Mouse (Mus musculus) kidney, embryonic 15.5 days (tissue): ENCODE data around the gene 2200002J24Rik. TPM values are rescaled to one million over a fixed set of nuclear protein-coding genes. Genes with fewer than 3 reads are reported as not detected.
A peak's percentile ranks its signal among the peaks of the same experiment; 100 is the strongest.

Experiments used
- ATAC-seq: fragments of 200-750 bp; cut with Nextera tagmentation; replicated peaks from 2 replicates; pipeline ENCODE4 v1.8.0; 2017; ENCODE audit warnings: moderate TSS enrichment; ENCODE audit not compliant: low FRiP score
- H3K27ac ChIP-seq: fragments of 300-500 bp; sonication (generic); 2 replicates; pipeline ENCODE4 v1.5.1; 2015; ENCODE audit warnings: mild to moderate bottlenecking, inconsistent platforms
- H3K27me3 ChIP-seq: fragments of 300-500 bp; sonication (generic); 2 replicates; pipeline ENCODE4 v1.6.1; 2015; ENCODE audit warnings: inconsistent platforms
- H3K36me3 ChIP-seq: fragments of 300-500 bp; sonication (generic); 2 replicates; pipeline ENCODE4 v1.6.1; 2015; ENCODE audit warnings: inconsistent platforms
- H3K4me1 ChIP-seq: fragments of 300-500 bp; sonication (generic); 2 replicates; pipeline ENCODE4 v1.6.1; 2015; ENCODE audit warnings: inconsistent platforms
- H3K4me2 ChIP-seq: fragments of 300-500 bp; sonication (generic); 2 replicates; pipeline ENCODE4 v1.6.1; 2015; ENCODE audit warnings: moderate library complexity, mild to moderate bottlenecking, inconsistent platforms
- H3K4me3 ChIP-seq: fragments of 300-500 bp; sonication (generic); replicated peaks from 2 replicates; pipeline ENCODE4 v1.5.1; 2015; ENCODE audit warnings: mild to moderate bottlenecking, inconsistent platforms
- H3K9ac ChIP-seq: fragments of 300-500 bp; sonication (generic); 2 replicates; pipeline ENCODE4 v1.6.1; 2015; ENCODE audit warnings: mild to moderate bottlenecking, inconsistent platforms
- H3K9me3 ChIP-seq: fragments of 300-500 bp; sonication (generic); replicated peaks from 2 replicates; pipeline ENCODE4 v1.6.1; 2016; ENCODE audit warnings: inconsistent platforms
- WGBS: fragments of 180-500 bp; shearing (Covaris S2); methylation state at CpG from one replicate; pipeline ENCODE4 v1.1.7; 2015; ENCODE audit warnings: mixed read lengths; 5-methylcytosine and 5-hydroxymethylcytosine counted together
- polyA plus RNA-seq: library from polyadenylated mRNA; unstranded; fragments of >200 nt; fragmentation: Nextera tagmentation; extraction: Ambion mirVana; gene quantifications from 2 replicates; pipeline ENCODE4 v1.2.1, GENCODE M21; 2015

2200002J24Rik gene
- polyA plus RNA-seq, 1 experiment from 2014 or later, result 0.58 TPM

GRCm38 (mm10) chr7:30706214-30706882 lies 7.6 kb downstream of the 2200002J24Rik start:
- no peaks in the 10 kb centered on the region for H3K9me3 ChIP-seq
- no peak overlapping the region for H3K4me3 ChIP-seq
- no peak overlapping the region for H3K4me2 ChIP-seq
- 71% methylated on average over 8 of the region's 8 CpGs for WGBS
- no peak overlapping the region for H3K27ac ChIP-seq
- no peaks in the 10 kb centered on the region for H3K4me1 ChIP-seq
- H3K36me3 ChIP-seq, result no peaks in the 10 kb centered on the region
- no peak for ATAC-seq
- H3K27me3 ChIP-seq, result peaks cover 5% of the 10 kb centered on the region; the same call in 1 of the 2 replicates
- no peak overlapping the region for H3K9ac ChIP-seq

DNA sequence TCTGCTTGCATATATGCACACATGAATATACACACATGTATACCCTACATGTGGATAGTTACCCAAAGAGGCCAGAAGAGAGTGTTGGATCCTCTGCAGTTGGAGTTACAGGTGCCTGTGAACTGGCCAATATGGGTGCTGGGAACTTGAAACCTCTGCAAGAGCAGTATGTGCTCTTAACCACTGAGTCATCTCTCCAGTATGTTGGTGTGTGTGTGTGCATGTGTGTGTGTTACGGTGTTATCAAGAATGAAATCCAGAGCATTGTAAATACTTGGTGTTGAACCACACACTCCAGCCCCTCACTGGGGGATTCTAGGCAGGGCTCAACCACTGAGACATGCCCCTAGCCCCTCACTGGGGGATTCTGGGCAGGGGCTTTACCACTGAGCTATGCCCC lies 8.7 kb downstream of the 2200002J24Rik start:
- ATAC-seq, result no peak
- H3K4me1 ChIP-seq, result no peaks in the 10 kb centered on the region

GRCm38 (mm10) chr7:30711942-30712341 lies 13.2 kb downstream of the 2200002J24Rik start, which contains the start of gene Atp4a:
Atp4a (plus strand) TSS chr7:30712209.
- 76% methylated on average over 3 of the region's 3 CpGs for WGBS
- no peak within 1 kb of the TSS for H3K9ac ChIP-seq
- no peak within 1 kb of the TSS for H3K4me2 ChIP-seq
- H3K27me3 ChIP-seq, result peaks cover 32% of the 10 kb centered on the region
- peaks cover 2% of the 10 kb centered on the region; the same call in 1 of the 2 replicates for H3K4me1 ChIP-seq
- no peaks in the 10 kb centered on the region for H3K9me3 ChIP-seq
- no peak within 1 kb of the TSS for H3K27ac ChIP-seq
- no peaks in the 10 kb centered on the region for H3K36me3 ChIP-seq
- ATAC-seq, result no peak
- no peak within 1 kb of the TSS for H3K4me3 ChIP-seq

More for the DNA sequence above, 8.7 kb downstream of the 2200002J24Rik start:
- Histone ChIP-seq H3K36me3 (no peaks in the 10 kb centered on the region), H3K9me3 (no peaks in the 10 kb centered on the region), H3K4me2 (no peak overlapping the region), H3K4me3 (no peak overlapping the region), H3K27me3 (peaks cover 12% of the 10 kb centered on the region; the same call in 1 of the 2 replicates), H3K27ac (no peak overlapping the region), H3K9ac (no peak overlapping the region)
- WGBS, result 92% methylated on average over 1 of the region's 1 CpGs

- H3K9me3 ChIP-seq, result no peaks in the 10 kb centered on the region
- 2% methylated on average over 43 of the region's 43 CpGs for WGBS
These were observed 18.4 kb downstream of the 2200002J24Rik start for GRCm38 (mm10) chr7:30717006-30717715.

GRCm38 (mm10) chr7:30717716-30718046 lies 19.0 kb downstream of the 2200002J24Rik start:
- Histone ChIP-seq H3K9me3 (no peaks in the 10 kb centered on the region), H3K27me3 (peaks cover 35% of the 10 kb centered on the region), H3K9ac (no peak overlapping the region; the same call in 1 of the 2 replicates), H3K4me3 (peak overlapping the region; percentile 45), H3K27ac (no peak overlapping the region), H3K4me2 (peak overlapping the region; percentile 77), H3K4me1 (peaks cover 14% of the 10 kb centered on the region), H3K36me3 (no peaks in the 10 kb centered on the region)
- ATAC-seq, result no peak
- WGBS, result 11% methylated on average over 14 of the region's 14 CpGs

More at GRCm38 (mm10) chr7:30717006-30717715, 18.4 kb downstream of the 2200002J24Rik start:
- peaks cover 35% of the 10 kb centered on the region for H3K27me3 ChIP-seq
- H3K4me2 ChIP-seq, result peak overlapping the region; percentile 77
- H3K36me3 ChIP-seq, result no peaks in the 10 kb centered on the region
- H3K9ac ChIP-seq, result peak overlapping the region; percentile 3; the same call in 1 of the 2 replicates
- peaks cover 14% of the 10 kb centered on the region for H3K4me1 ChIP-seq
- H3K4me3 ChIP-seq, result peak overlapping the region; percentile 45
- H3K27ac ChIP-seq, result no peak overlapping the region
- peak; percentile 96 for ATAC-seq

- Histone ChIP-seq H3K27ac (no peak overlapping the region), H3K4me3 (no peak overlapping the region), H3K36me3 (no peaks in the 10 kb centered on the region), H3K4me2 (no peak overlapping the region), H3K9ac (no peak overlapping the region), H3K4me1 (peaks cover 14% of the 10 kb centered on the region), H3K9me3 (no peaks in the 10 kb centered on the region), H3K27me3 (peaks cover 35% of the 10 kb centered on the region)
- 92% methylated on average over 5 of the region's 5 CpGs for WGBS
- ATAC-seq, result no peak
These were observed 20.9 kb downstream of the 2200002J24Rik start for GRCm38 (mm10) chr7:30719669-30720068.

- peaks cover 14% of the 10 kb centered on the region for H3K4me1 ChIP-seq
- H3K9ac ChIP-seq, result no peak overlapping the region
- ATAC-seq, result no peak
- H3K4me2 ChIP-seq, result no peak overlapping the region
- peaks cover 23% of the 10 kb centered on the region for H3K27me3 ChIP-seq
- no peak overlapping the region for H3K4me3 ChIP-seq
- H3K9me3 ChIP-seq, result no peaks in the 10 kb centered on the region
- WGBS, result 80% methylated on average over 7 of the region's 7 CpGs
- H3K27ac ChIP-seq, result no peak overlapping the region
- peaks cover 7% of the 10 kb centered on the region; the same call in 1 of the 2 replicates for H3K36me3 ChIP-seq
These were observed 22.6 kb downstream of the 2200002J24Rik start for GRCm38 (mm10) chr7:30721286-30721685.

GRCm38 (mm10) chr7:30723274-30723953 lies 24.7 kb downstream of the 2200002J24Rik start:
- WGBS, result 71% methylated on average over 6 of the region's 6 CpGs
- H3K27ac ChIP-seq, result no peak overlapping the region
- peaks cover 8% of the 10 kb centered on the region for H3K4me1 ChIP-seq
- no peak for ATAC-seq
- no peaks in the 10 kb centered on the region for H3K9me3 ChIP-seq
- H3K36me3 ChIP-seq, result peaks cover 21% of the 10 kb centered on the region
- H3K27me3 ChIP-seq, result 0 out of 2 replicates have a peak, but pooled peaks cover 3% of the 10 kb centered on the region
- no peak overlapping the region for H3K4me2 ChIP-seq
- H3K9ac ChIP-seq, result no peak overlapping the region
- H3K4me3 ChIP-seq, result no peak overlapping the region

- H3K27ac ChIP-seq, result no peak overlapping the region
- H3K27me3 ChIP-seq, result no peaks in the 10 kb centered on the region
- H3K9ac ChIP-seq, result peak overlapping the region; percentile 61
- no peaks in the 10 kb centered on the region for H3K9me3 ChIP-seq
- 77% methylated on average over 6 of the region's 6 CpGs for WGBS
- peak overlapping the region; percentile 65 for H3K4me2 ChIP-seq
- H3K4me1 ChIP-seq, result peaks cover 21% of the 10 kb centered on the region
- peaks cover 37% of the 10 kb centered on the region for H3K36me3 ChIP-seq
- no peak for ATAC-seq
- H3K4me3 ChIP-seq, result peak overlapping the region; percentile 87
These were observed 29.5 kb downstream of the 2200002J24Rik start for GRCm38 (mm10) chr7:30728214-30728613.

GRCm38 (mm10) chr7:30728739-30729395 lies 30.1 kb downstream of the 2200002J24Rik start:
- 6% methylated on average over 26 of the region's 26 CpGs for WGBS
- H3K27ac ChIP-seq, result peak overlapping the region; percentile 91
- peaks cover 21% of the 10 kb centered on the region for H3K4me1 ChIP-seq
- peaks cover 40% of the 10 kb centered on the region for H3K36me3 ChIP-seq
- H3K27me3 ChIP-seq, result no peaks in the 10 kb centered on the region
- peak overlapping the region; percentile 87 for H3K4me3 ChIP-seq
- peak; percentile 54 for ATAC-seq
- H3K9ac ChIP-seq, result peak overlapping the region; percentile 61
- no peaks in the 10 kb centered on the region for H3K9me3 ChIP-seq
- H3K4me2 ChIP-seq, result peak overlapping the region; percentile 65

DNA sequence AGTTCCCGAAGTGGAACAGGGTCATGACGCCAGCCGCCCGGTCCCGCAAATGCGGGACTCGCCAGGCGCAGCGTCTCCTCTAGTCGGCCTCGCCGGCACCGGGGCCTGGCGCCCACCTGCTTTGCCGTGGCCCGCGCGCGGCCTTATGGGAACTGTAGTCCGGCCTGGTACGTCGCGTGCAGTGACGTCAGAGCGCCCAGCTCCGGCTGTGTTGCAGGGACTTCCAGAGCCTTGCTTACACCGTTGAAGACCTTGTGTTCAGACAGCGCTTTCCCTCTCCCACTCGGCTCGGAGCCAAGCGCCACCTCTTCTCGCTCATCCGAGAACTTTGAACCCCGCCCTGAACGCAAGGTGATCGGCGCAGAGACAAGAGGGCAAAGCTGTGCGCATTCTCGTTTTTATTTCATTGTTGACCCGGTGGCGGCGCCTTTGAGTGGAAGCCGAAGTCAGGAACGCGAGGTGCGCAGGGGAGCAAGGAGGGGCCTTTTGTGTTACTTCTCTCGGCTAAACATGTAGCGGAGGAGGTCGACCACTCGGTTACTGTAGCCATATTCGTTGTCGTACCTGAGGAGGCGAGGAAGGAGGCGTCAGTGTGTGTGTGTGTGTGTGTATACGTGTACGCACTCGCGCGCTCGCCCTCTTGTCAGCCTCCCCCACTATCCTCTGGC lies 30.8 kb downstream of the 2200002J24Rik start, which contains the start of gene Tmem147:
Gene Tmem147, minus strand, starts transcription at position 145 of the 668 bp plus-strand sequence.
- H3K27me3 ChIP-seq, result no peaks in the 10 kb centered on the region
- H3K4me1 ChIP-seq, result peaks cover 21% of the 10 kb centered on the region
- WGBS, result under 1% methylated on average over 60 of the region's 60 CpGs
- ATAC-seq, result peak; percentile 98
- peak within 1 kb of the TSS; percentile 65 for H3K4me2 ChIP-seq
- peak within 1 kb of the TSS; percentile 91 for H3K27ac ChIP-seq
- peak within 1 kb of the TSS; percentile 87 for H3K4me3 ChIP-seq
- peak within 1 kb of the TSS; percentile 61 for H3K9ac ChIP-seq
- no peaks in the 10 kb centered on the region for H3K9me3 ChIP-seq
- H3K36me3 ChIP-seq, result peaks cover 46% of the 10 kb centered on the region
